Mouse (Mus musculus): ENCODE data around the gene Slc2a3. TPM values are rescaled to one million over a fixed set of nuclear protein-coding genes. Genes with fewer than 3 reads are reported as not detected.

The Slc2a3 gene
- polyA plus RNA-seq, 1 experiment from 2014 or later = 8.4 TPM

- ATAC-seq (replicated peaks; ENCODE audit: insufficient number of reproducible peaks, insufficient read depth, low FRiP score, low read depth) = no peak
- Histone ChIP-seq H3K4me2 (peak overlapping the region; percentile 87), H3K4me3 (peak overlapping the region; percentile 95), H3K9me3 (replicated peaks) (no peaks in the 10 kb centered on the region), H3K4me1 (replicated peaks) (peaks cover 51% of the 10 kb centered on the region), H3K27me3 (no peaks in the 10 kb centered on the region), H3K36me3 (no peaks in the 10 kb centered on the region; the same call in 1 of the 2 replicates), H3K27ac (0 out of 2 replicates have a peak overlapping the region, but pooled peaks have one; percentile 0), H3K9ac (peak overlapping the region; percentile 94)
- WGBS = 24% methylated on average over 15 of the region's 15 CpGs
Measured at GRCm38 (mm10) chr6:122820799-122821650, 19.6 kb upstream of the Slc2a3 start.

GRCm38 (mm10) chr6:122820071-122820798 lies 18.8 kb upstream of the Slc2a3 start:
- peak overlapping the region; percentile 94 for H3K9ac ChIP-seq
- peak overlapping the region; percentile 87 for H3K4me2 ChIP-seq
- H3K27ac ChIP-seq = peak overlapping the region; percentile 85
- no peaks in the 10 kb centered on the region for H3K27me3 ChIP-seq
- peak overlapping the region; percentile 95 for H3K4me3 ChIP-seq
- no peaks in the 10 kb centered on the region for H3K9me3 ChIP-seq (replicated peaks)
- WGBS = 0% methylated on average over 37 of the region's 38 CpGs
- H3K4me1 ChIP-seq (replicated peaks) = peaks cover 43% of the 10 kb centered on the region
- ATAC-seq (replicated peaks; ENCODE audit: insufficient number of reproducible peaks, insufficient read depth, low FRiP score, low read depth) = peak; percentile 68
- no peaks in the 10 kb centered on the region; the same call in 1 of the 2 replicates for H3K36me3 ChIP-seq

GRCm38 (mm10) chr6:122819306-122820070 lies 18.0 kb upstream of the Slc2a3 start, which contains the start of gene Foxj2:
Foxj2 (plus strand) TSS chr6:122819914.
- peak within 1 kb of the TSS; percentile 94 for H3K9ac ChIP-seq
- peak; percentile 88 for ATAC-seq (replicated peaks; ENCODE audit: insufficient number of reproducible peaks, insufficient read depth, low FRiP score, low read depth)

GRCm38 (mm10) chr6:122813640-122814039 lies 12.2 kb upstream of the Slc2a3 start:
- no peak overlapping the region for H3K27ac ChIP-seq
- WGBS = 82% methylated on average over 4 of the region's 4 CpGs
- H3K36me3 ChIP-seq = no peaks in the 10 kb centered on the region
- no peak overlapping the region for H3K9ac ChIP-seq
- peaks cover 10% of the 10 kb centered on the region for H3K4me1 ChIP-seq (replicated peaks)
- no peaks in the 10 kb centered on the region for H3K9me3 ChIP-seq (replicated peaks)
- ATAC-seq (replicated peaks; ENCODE audit: insufficient number of reproducible peaks, insufficient read depth, low FRiP score, low read depth) = no peak
- H3K27me3 ChIP-seq = no peaks in the 10 kb centered on the region
- H3K4me2 ChIP-seq = no peak overlapping the region
- no peak overlapping the region for H3K4me3 ChIP-seq

More at GRCm38 (mm10) chr6:122819306-122820070, 18.0 kb upstream of the Slc2a3 start, which contains the start of gene Foxj2:
- Histone ChIP-seq H3K9me3 (replicated peaks) (no peaks in the 10 kb centered on the region), H3K27ac (peak within 1 kb of the TSS; percentile 85), H3K4me3 (peak within 1 kb of the TSS; percentile 95), H3K4me2 (peak within 1 kb of the TSS; percentile 87), H3K27me3 (no peaks in the 10 kb centered on the region), H3K36me3 (no peaks in the 10 kb centered on the region; the same call in 1 of the 2 replicates), H3K4me1 (replicated peaks) (peaks cover 36% of the 10 kb centered on the region)
- 2% methylated on average over 52 of the region's 61 CpGs for WGBS

GRCm38 (mm10) chr6:122812716-122813115 lies 11.3 kb upstream of the Slc2a3 start:
- Histone ChIP-seq H3K4me2 (no peak overlapping the region), H3K27me3 (no peaks in the 10 kb centered on the region), H3K27ac (no peak overlapping the region), H3K9me3 (replicated peaks) (no peaks in the 10 kb centered on the region), H3K4me3 (no peak overlapping the region), H3K4me1 (replicated peaks) (peaks cover 10% of the 10 kb centered on the region; the same call in 1 of the 2 replicates), H3K36me3 (no peaks in the 10 kb centered on the region), H3K9ac (no peak overlapping the region)
- ATAC-seq (replicated peaks; ENCODE audit: insufficient number of reproducible peaks, insufficient read depth, low FRiP score, low read depth) = no peak
- 85% methylated on average over 4 of the region's 4 CpGs for WGBS

GRCm38 (mm10) chr6:122811771-122812600 lies 10.5 kb upstream of the Slc2a3 start:
- H3K27me3 ChIP-seq = no peaks in the 10 kb centered on the region
- peak overlapping the region; percentile 76 for H3K4me3 ChIP-seq
- H3K9me3 ChIP-seq (replicated peaks) = no peaks in the 10 kb centered on the region
- H3K4me2 ChIP-seq = peak overlapping the region; percentile 78
- peak overlapping the region; percentile 99 for H3K27ac ChIP-seq
- H3K36me3 ChIP-seq = no peaks in the 10 kb centered on the region
- 23% methylated on average over 16 of the region's 16 CpGs for WGBS
- H3K9ac ChIP-seq = peak overlapping the region; percentile 16
- peaks cover 10% of the 10 kb centered on the region; the same call in 1 of the 2 replicates for H3K4me1 ChIP-seq (replicated peaks)
- 0 out of 2 replicates have a peak, but pooled peaks have one; percentile 24 for ATAC-seq (replicated peaks; ENCODE audit: insufficient number of reproducible peaks, insufficient read depth, low FRiP score, low read depth)

- Histone ChIP-seq H3K27ac (peak overlapping the region; percentile 99), H3K36me3 (no peaks in the 10 kb centered on the region), H3K9ac (peak overlapping the region; percentile 72), H3K4me1 (replicated peaks) (peaks cover 10% of the 10 kb centered on the region; the same call in 1 of the 2 replicates), H3K9me3 (replicated peaks) (no peaks in the 10 kb centered on the region), H3K4me3 (peak overlapping the region; percentile 76), H3K27me3 (no peaks in the 10 kb centered on the region), H3K4me2 (peak overlapping the region; percentile 78)
- peak; percentile 95 for ATAC-seq (replicated peaks; ENCODE audit: insufficient number of reproducible peaks, insufficient read depth, low FRiP score, low read depth)
- WGBS = under 1% methylated on average over 38 of the region's 38 CpGs
Measured at GRCm38 (mm10) chr6:122811280-122811652, 9.8 kb upstream of the Slc2a3 start.

- under 1% methylated on average over 29 of the region's 30 CpGs for WGBS
- Histone ChIP-seq H3K27ac (peak overlapping the region; percentile 99), H3K36me3 (no peaks in the 10 kb centered on the region), H3K9me3 (replicated peaks) (no peaks in the 10 kb centered on the region), H3K4me3 (peak overlapping the region; percentile 76), H3K4me2 (peak overlapping the region; percentile 78), H3K9ac (peak overlapping the region; percentile 72), H3K27me3 (no peaks in the 10 kb centered on the region), H3K4me1 (replicated peaks) (peaks cover 10% of the 10 kb centered on the region; the same call in 1 of the 2 replicates)
- peak; percentile 99 for ATAC-seq (replicated peaks; ENCODE audit: insufficient number of reproducible peaks, insufficient read depth, low FRiP score, low read depth)
Measured at GRCm38 (mm10) chr6:122810615-122811279, 9.3 kb upstream of the Slc2a3 start.

- 1% methylated on average over 11 of the region's 11 CpGs for WGBS
- Histone ChIP-seq H3K4me1 (replicated peaks) (peaks cover 10% of the 10 kb centered on the region; the same call in 1 of the 2 replicates), H3K9ac (peak overlapping the region; percentile 55), H3K4me3 (peak overlapping the region; percentile 76), H3K27ac (peak overlapping the region; percentile 99), H3K9me3 (replicated peaks) (no peaks in the 10 kb centered on the region), H3K27me3 (no peaks in the 10 kb centered on the region), H3K4me2 (peak overlapping the region; percentile 78), H3K36me3 (no peaks in the 10 kb centered on the region)
- no peak for ATAC-seq (replicated peaks; ENCODE audit: insufficient number of reproducible peaks, insufficient read depth, low FRiP score, low read depth)
Measured at GRCm38 (mm10) chr6:122810022-122810614, 8.7 kb upstream of the Slc2a3 start.
